Mouse (Mus musculus) ovary, adult 2 months (tissue): Measurements from ENCODE around the gene Adgrg3. TPM values are rescaled to one million over a fixed set of nuclear protein-coding genes. Genes with fewer than 3 reads are reported as not detected.

Source experiments
- polyA plus RNA-seq: library from polyadenylated mRNA; depleted of rRNA; stranded (reverse); fragments of >200 nt; gene quantifications from 2 replicates; pipeline ENCODE4 v1.2.3, GENCODE M21; 2012; rRNA removed

Adgrg3 gene
- polyA plus RNA-seq = 7.9 and 9.3 TPM in 2 replicates

DNA sequence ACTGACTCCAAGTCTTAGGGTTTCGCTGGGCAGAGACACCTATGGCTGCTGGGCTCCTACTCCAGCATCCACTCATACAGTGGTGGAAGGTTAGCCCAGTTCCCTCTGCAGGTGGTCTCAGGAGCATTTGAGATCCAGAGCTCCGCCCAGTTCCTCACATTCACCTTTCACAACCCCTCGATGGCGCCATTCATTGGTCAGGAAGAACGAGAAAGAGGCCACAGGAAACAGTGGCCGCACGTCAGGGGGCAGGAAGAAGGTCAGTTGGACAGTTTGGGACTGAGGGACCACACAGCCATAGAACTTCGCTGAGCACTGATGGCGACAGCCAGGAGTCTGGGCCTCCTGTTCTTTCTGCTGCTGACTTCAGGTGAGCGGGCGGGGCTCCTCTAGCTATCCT, at the start of gene Adgrg3:
Gene Adgrg3 (plus strand): TSS at position 242 of the 400 bp plus-strand sequence.

DNA sequence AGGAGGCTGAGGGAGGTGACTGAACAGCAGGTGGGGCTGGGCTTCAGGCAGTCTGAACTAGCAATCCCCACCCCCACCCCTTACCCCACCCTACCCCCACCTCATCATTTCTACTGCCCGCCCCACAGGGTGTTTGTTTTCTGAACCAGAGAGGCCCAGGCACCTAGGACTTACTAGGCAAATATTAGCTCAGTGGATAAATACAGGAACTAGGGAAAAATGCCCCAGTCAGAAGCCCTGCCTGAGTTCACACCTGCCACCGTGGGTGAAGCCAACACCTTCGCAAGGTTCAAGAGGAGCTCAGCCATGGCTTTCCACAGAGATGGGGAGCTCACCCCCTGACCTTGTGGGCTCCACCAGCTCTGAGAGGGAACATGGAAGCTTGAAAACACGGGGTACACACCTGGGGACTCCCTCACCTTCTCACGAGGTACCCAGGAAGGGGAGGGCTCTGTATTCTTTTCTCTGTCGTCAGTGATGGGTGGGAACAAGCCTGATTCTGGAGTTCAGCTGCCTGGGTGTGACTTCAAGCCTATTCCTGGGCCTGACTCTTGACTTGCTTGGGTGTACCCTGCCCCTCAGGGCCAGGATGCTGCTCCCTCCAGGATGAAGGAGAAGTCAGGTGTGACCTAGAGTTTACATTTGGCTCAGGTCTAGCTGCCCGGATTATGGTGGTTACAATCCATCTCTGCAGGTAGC, 42.9 kb upstream of the Adgrg3 start, which contains the start of gene Adgrg1:
Gene Adgrg1 (plus strand): TSS at position 285 of the 699 bp plus-strand sequence.

DNA sequence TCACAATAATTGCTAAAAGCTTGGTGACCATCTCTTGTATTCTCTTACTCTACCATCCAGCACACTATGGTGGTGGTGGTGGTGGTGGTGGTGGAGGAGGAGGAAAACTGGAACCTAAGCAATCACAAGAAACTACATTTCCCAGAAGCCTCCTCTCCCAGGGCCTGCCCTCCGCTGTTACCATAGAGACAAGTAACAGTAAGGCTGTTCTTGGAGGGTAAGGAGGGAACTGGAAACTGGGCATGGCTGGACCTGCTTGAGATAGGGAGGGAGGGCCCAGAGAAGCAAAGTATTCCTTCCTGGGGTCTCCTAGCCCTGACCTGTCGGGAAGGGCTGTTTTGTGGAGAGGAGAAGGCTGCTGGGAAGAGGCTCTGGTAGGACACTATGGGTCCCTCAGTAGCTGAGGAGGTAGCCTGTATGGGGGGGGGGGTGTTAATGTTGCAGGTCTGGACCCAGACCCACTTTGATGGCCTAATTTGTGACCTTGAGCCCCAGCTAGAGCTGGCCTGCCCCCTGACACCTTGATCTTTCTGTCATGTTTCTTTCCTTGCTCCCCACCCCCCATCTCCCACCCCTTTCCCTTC, 37.5 kb downstream of the Adgrg3 start, which contains the start of gene Drc7:
Gene Drc7 (plus strand): TSS at position 177 of the 584 bp plus-strand sequence.

DNA sequence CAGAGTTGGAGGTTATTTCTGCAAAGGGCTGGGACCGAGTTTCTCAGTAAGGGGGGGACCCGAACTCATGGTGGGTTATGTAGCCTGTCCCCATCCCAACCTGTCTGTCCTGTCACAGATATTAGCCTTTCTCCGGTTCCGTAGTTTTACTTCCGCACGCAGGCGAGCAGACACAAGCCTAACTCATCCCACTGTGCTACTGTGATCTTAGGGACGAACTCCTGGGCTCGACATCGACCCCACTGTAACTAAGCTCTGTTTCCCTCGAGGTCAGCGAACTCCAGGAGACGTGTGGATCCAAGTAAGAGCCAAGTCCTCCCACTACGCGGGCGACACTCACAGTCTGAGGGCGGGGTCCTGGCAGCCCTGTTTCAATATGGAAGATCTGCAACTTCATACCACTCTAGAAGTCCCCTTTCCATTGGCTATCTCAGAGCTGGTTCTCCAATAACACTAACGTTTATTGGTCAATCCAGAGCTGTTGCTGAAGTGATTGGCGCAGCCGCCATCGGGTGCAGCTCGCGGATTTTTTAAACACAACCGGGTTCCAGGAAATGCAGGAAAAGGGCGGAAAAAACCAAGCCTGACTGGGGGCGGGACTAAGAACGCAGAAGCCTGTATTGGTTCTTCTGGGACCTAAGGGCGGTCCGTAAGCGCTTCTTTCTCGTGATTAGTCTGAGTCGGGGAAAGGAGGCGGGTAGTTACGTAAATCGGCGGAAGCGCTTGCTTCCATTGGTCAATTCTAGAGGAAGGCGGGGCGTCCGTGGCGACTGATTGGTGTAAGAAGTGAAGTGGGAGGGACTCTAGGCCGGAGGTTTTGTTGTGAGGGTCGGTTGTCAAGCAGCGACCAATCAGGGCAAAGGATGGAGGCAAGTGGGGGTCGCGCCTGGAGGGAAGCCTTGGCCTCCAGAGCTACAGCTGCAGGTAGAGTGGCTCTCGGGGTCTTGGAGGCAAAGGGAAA, 63.2 kb downstream of the Adgrg3 start, which contains the start of gene Katnb1:
Gene Katnb1 (plus strand): TSS at position 806 of the 961 bp plus-strand sequence.

Other genes starting within 250 kb of the Adgrg3 start
- gene Cx3cl1, start 245.7 kb upstream of the Adgrg3 start, polyA plus RNA-seq = 39.1 and 60.1 TPM in 2 replicates
- 0.55 and 1.0 TPM in 2 replicates for gene Ccl17, start 207.2 kb upstream of the Adgrg3 start, polyA plus RNA-seq
- gene Coq9, start 179.4 kb upstream of the Adgrg3 start, polyA plus RNA-seq = 258 and 318 TPM in 2 replicates
- 30.7 and 54.7 TPM in 2 replicates for gene Ciapin1, start 179.3 kb upstream of the Adgrg3 start, polyA plus RNA-seq
- gene Polr2c, start 160.2 kb upstream of the Adgrg3 start, polyA plus RNA-seq = 89.0 and 119 TPM in 2 replicates
- gene Dok4, start 141.4 kb upstream of the Adgrg3 start, polyA plus RNA-seq = 20.1 and 21.0 TPM in 2 replicates
- gene Ccdc102a, start 99.6 kb upstream of the Adgrg3 start, polyA plus RNA-seq = 37.3 and 55.2 TPM in 2 replicates
- gene Adgrg5, start 94.0 kb upstream of the Adgrg3 start, polyA plus RNA-seq = 2.1 and 3.6 TPM in 2 replicates
- 361 and 638 TPM in 2 replicates for gene Adgrg1, start 42.9 kb upstream of the Adgrg3 start, polyA plus RNA-seq
- 10.4 and 12.1 TPM in 2 replicates for gene Drc7, start 37.4 kb downstream of the Adgrg3 start, polyA plus RNA-seq
- 34.4 and 37.1 TPM in 2 replicates for gene Katnb1, start 63.5 kb downstream of the Adgrg3 start, polyA plus RNA-seq
- 104 and 109 TPM in 2 replicates for gene Kifc3, start 185.1 kb downstream of the Adgrg3 start, polyA plus RNA-seq